Mouse (Mus musculus) heart, embryonic 14.5 days (tissue): ENCODE data around the gene Pop7. TPM values are rescaled to one million over a fixed set of nuclear protein-coding genes. Genes with fewer than 3 reads are reported as not detected.

Source experiments
- ATAC-seq: fragments of 200-750 bp; cut with Nextera tagmentation; 2 replicates; pipeline ENCODE4 v1.8.0; 2017; ENCODE audit warnings: low read depth, moderate TSS enrichment; ENCODE audit not compliant: insufficient number of reproducible peaks, insufficient read depth, low FRiP score
- H3K27ac ChIP-seq, 2 experiments: fragments of 200-500 bp in 1 of 2; fragments of 300-500 bp in 1 of 2; sonication (generic) in 1 of 2; replicated peaks in 1 of 2; 2 replicates each; pipeline ENCODE4 v1.5.1; 2012 to 2014; ENCODE audit warnings: low read depth in 2 of 2, low read length in 2 of 2, control low read depth in 1 of 2, mild to moderate bottlenecking in 1 of 2, mixed read lengths in 1 of 2; ENCODE audit not compliant: control insufficient read depth in 1 of 2, insufficient read depth in 1 of 2
- H3K27me3 ChIP-seq: fragments of 300-500 bp; sonication (generic); 2 replicates; pipeline ENCODE4 v1.6.1; 2014; ENCODE audit warnings: mild to moderate bottlenecking, low read length, control low read depth; ENCODE audit not compliant: control insufficient read depth, insufficient read depth
- H3K36me3 ChIP-seq: fragments of 300-500 bp; sonication (generic); 2 replicates; pipeline ENCODE4 v1.6.1; 2014; ENCODE audit warnings: mild to moderate bottlenecking, control low read depth, low read length, mixed read lengths; ENCODE audit not compliant: control insufficient read depth, insufficient read depth
- H3K4me1 ChIP-seq, 2 experiments: fragments of 200-500 bp in 1 of 2; fragments of 300-500 bp in 1 of 2; sonication (generic) in 1 of 2; 2 replicates each; pipeline ENCODE4 v1.6.1; 2012 to 2014; ENCODE audit warnings: low read length in 2 of 2, control low read depth in 1 of 2, mixed read lengths in 1 of 2; ENCODE audit not compliant: control insufficient read depth in 2 of 2, insufficient read depth in 2 of 2
- H3K4me2 ChIP-seq: fragments of 300-500 bp; sonication (generic); 2 replicates; pipeline ENCODE4 v1.6.1; 2014; ENCODE audit warnings: mild to moderate bottlenecking, low read length
- H3K4me3 ChIP-seq, 2 experiments: fragments of 200-500 bp in 1 of 2; fragments of 300-500 bp in 1 of 2; sonication (generic) in 1 of 2; 2 replicates each; pipeline ENCODE4 v1.5.1; 2012 to 2014; ENCODE audit warnings: low read length in 2 of 2, mild to moderate bottlenecking in 2 of 2, control low read depth in 1 of 2, low read depth in 1 of 2, moderate library complexity in 1 of 2; ENCODE audit not compliant: control insufficient read depth in 1 of 2, insufficient read depth in 1 of 2
- H3K9ac ChIP-seq: fragments of 300-500 bp; sonication (generic); 2 replicates; pipeline ENCODE4 v1.6.1; 2014; ENCODE audit warnings: mild to moderate bottlenecking, low read length
- H3K9me3 ChIP-seq: fragments of 300-500 bp; sonication (generic); 2 replicates; pipeline ENCODE4 v1.6.1; 2016; ENCODE audit warnings: low read length, control low read depth; ENCODE audit not compliant: control insufficient read depth
- WGBS: fragments of 180-500 bp; shearing (Covaris S2); extraction: QIAGEN DNeasy Blood & Tissue Kit; methylation state at CpG from one replicate; pipeline ENCODE4 v1.1.7; 2014; 5-methylcytosine and 5-hydroxymethylcytosine counted together
- microRNA-seq: library from miRNA; unstranded; fragments of <30 nt; microRNA quantifications from one replicate; pipeline ENCODE4, GENCODE M21; 2016
- polyA plus RNA-seq: library from polyadenylated mRNA; unstranded; fragments of >200 nt; fragmentation: Nextera tagmentation; extraction: Ambion mirVana; gene quantifications from 2 replicates; pipeline ENCODE4 v1.2.1, GENCODE M21; 2014

Pop7 gene
- polyA plus RNA-seq, 1 experiment from 2014 or later = 49.8 TPM

DNA sequence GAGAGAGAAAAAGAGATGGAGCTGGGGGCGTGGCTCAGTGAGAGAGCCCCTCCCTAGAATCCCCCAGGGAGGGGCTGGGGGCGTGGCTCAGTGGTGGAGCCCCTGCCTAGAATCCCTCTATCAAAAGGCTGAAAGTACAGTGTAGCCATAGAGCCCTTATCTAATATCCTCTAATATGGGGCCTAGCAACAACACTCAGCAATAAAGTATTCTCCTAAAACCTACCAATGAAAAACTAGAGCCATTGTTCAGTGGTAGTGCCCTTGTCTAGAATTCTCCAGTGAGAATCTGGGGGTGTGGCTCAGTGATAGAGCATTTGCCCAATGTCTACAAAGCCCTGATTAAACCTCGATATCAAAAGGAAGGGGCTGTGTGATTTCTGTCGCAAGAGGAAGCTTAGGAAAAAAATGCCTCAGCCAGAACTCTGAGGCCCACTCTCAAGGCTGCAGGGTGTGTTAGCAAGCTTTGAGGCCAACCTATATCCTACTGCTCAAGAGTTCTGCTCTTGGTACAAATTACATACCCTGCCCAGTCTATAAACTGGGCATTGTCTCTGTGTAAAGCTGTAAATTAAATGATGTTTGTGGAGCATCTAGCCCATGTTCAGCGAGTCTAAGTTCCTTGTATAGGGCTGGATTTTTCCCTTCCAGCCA lies 29.9 kb downstream of the Pop7 start:
- Histone ChIP-seq H3K27me3 (no peaks in the 10 kb centered on the region), H3K9me3 (no peaks in the 10 kb centered on the region), H3K4me3 (no peak overlapping the region), H3K36me3 (no peaks in the 10 kb centered on the region), H3K4me2 (no peak overlapping the region), H3K27ac (peak overlapping the region in 1 of 2 experiments; percentile 41; a peak in 2 of 4 replicates), H3K9ac (no peak overlapping the region), H3K4me1 (no peaks in the 10 kb centered on the region)
- WGBS = 54% methylated on average over 5 of the region's 5 CpGs
- ATAC-seq = peak; percentile 54

DNA sequence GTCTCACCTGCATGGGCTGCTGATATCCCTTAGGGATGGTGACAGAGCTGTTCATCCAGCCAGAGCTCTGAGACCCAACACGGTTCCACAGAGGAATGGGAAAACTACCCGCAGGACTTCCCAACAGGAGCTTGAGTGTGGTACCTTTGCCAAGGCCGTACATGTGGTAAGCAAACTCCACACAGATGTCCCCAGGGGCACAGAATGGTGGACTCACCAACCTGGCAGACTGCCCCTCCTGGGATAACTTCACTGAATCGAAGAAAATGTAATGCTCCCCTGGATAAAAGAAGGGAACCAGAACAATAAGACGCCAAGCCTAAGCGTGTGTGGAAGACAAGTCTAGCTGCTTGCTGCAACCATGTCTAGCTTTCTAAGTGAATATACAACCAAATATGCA lies 35.4 kb downstream of the Pop7 start:
- Histone ChIP-seq H3K27ac (no peak overlapping the region), H3K36me3 (no peaks in the 10 kb centered on the region), H3K4me3 (no peak overlapping the region), H3K4me2 (no peak overlapping the region), H3K9me3 (no peaks in the 10 kb centered on the region), H3K9ac (no peak overlapping the region), H3K27me3 (no peaks in the 10 kb centered on the region), H3K4me1 (no peaks in the 10 kb centered on the region)
- WGBS = 86% methylated on average over 6 of the region's 6 CpGs
- no peak for ATAC-seq

DNA sequence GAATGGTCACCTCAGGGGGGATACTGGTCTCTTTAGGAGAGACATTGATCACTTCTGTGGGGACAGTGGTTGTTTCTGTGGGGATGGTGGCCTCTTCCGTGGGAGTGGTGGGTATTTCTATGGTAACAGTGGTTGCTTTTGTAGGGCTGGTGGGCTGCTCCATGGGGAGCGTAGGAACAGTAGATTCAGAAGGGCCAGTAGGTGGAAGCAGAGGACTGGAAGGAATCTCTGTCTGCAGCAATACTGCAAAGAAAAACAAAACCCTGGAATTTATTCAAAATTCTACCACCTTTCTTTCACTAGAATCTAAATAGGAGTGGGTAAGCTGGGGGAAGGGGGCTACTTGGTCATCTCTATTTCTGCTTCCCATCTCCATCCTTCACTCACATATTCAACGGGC lies 37.3 kb downstream of the Pop7 start:
- H3K9ac ChIP-seq = no peak overlapping the region
- H3K27ac ChIP-seq = no peak overlapping the region
- whole genome bisulfite sequencing = 45% methylated on average over 3 of the region's 3 CpGs
- ATAC-seq = no peak
- no peak overlapping the region for H3K4me2 ChIP-seq
- no peaks in the 10 kb centered on the region for H3K9me3 ChIP-seq
- H3K27me3 ChIP-seq = no peaks in the 10 kb centered on the region
- H3K4me1 ChIP-seq = no peaks in the 10 kb centered on the region
- H3K36me3 ChIP-seq = no peaks in the 10 kb centered on the region
- no peak overlapping the region for H3K4me3 ChIP-seq

DNA sequence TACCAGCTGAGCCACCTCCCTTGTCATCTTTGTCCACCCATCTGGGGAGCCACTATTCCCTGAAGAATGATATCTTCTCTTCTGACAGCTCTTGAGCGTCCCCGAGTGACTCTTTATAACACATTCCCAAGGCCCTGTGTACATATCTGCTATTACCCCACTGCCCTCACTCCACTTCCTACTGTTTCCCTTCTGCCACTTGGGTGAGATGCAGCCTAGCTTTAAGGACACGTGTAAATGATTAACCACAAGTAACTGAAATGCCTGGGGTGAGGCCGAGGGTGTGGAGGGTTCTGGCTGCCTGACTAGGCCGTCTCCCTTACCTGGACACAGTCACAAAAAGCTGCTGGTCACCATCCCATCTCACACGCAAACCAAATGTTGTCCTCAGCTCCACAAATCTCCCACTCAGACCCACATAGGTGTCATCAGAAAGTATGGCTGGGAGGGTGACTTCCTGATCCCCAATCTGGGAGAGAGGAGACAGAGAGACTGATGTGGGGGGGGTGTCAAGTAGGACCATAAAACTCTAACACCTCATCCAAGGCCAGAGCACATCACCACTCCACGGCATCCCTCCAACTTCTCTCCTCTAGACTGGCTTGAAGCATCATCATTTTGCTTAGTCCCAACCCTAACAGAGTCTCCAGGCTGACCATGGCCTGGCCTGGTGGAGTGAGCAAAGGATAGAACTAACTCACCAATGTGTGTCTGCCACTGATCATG lies 46.3 kb downstream of the Pop7 start:
- no peak for ATAC-seq
- Histone ChIP-seq H3K9ac (no peak overlapping the region), H3K4me1 (no peaks in the 10 kb centered on the region), H3K4me2 (no peak overlapping the region), H3K27me3 (no peaks in the 10 kb centered on the region), H3K9me3 (no peaks in the 10 kb centered on the region), H3K36me3 (no peaks in the 10 kb centered on the region), H3K4me3 (no peak overlapping the region), H3K27ac (no peak overlapping the region)
- WGBS = 62% methylated on average over 7 of the region's 7 CpGs

DNA sequence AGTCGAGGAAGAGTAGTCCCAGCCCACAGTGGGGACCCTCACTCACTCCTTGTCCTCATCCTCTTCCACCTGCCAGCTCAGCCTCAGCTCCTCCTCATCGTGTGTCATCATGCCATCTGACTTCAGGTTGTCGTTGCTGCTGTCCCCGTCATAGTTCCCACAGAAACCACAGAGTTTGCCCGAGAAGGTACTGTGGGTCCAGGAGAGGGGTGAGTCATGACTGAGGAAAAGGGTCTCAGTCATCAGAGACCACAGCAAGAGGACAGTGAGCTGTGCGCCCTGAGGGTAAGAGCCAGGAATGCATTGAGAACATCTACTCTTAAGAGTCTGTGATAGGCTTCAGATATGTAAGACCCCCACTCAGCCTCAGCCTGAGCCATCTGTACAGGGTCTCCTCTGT lies 47.1 kb downstream of the Pop7 start:
- H3K36me3 ChIP-seq = no peaks in the 10 kb centered on the region
- H3K9ac ChIP-seq = no peak overlapping the region
- H3K9me3 ChIP-seq = no peaks in the 10 kb centered on the region
- H3K4me2 ChIP-seq = no peak overlapping the region
- WGBS = 70% methylated on average over 6 of the region's 6 CpGs
- H3K27me3 ChIP-seq = no peaks in the 10 kb centered on the region
- no peak overlapping the region for H3K4me3 ChIP-seq
- H3K27ac ChIP-seq = no peak overlapping the region
- H3K4me1 ChIP-seq = no peaks in the 10 kb centered on the region
- ATAC-seq = no peak

Small RNAs within 50 kb of the gene (microRNA-seq; reads per million reads assigned to microRNA genes)
- gene Mir6418 = not detected

Other genes starting within 250 kb of the Pop7 start
- gene Ache, start 215.0 kb downstream of the Pop7 start, polyA plus RNA-seq = 11.2 and 12.5 TPM in 2 replicates
- 7.1 and 7.4 TPM in 2 replicates for gene Ufsp1, start 207.9 kb downstream of the Pop7 start, polyA plus RNA-seq
- 58.6 and 69.9 TPM in 2 replicates for gene Srrt, start 194.8 kb downstream of the Pop7 start, polyA plus RNA-seq
- 32.3 and 38.9 TPM in 2 replicates for gene Trip6, start 188.1 kb downstream of the Pop7 start, polyA plus RNA-seq
- gene Slc12a9, start 168.9 kb downstream of the Pop7 start, polyA plus RNA-seq = 5.3 and 5.7 TPM in 2 replicates
- 38.2 and 40.5 TPM in 2 replicates for gene Ephb4, start 152.4 kb downstream of the Pop7 start, polyA plus RNA-seq
- gene Zan, start 25.5 kb downstream of the Pop7 start, polyA plus RNA-seq = 0.11 and 0.16 TPM in 2 replicates
- 8.7 and 9.6 TPM in 2 replicates for gene Gigyf1, start 16.0 kb upstream of the Pop7 start, polyA plus RNA-seq
- not detected in 2 replicates for gene Epo, start 30.7 kb upstream of the Pop7 start, polyA plus RNA-seq
- gene Gnb2, start 31.0 kb upstream of the Pop7 start, polyA plus RNA-seq = 296 and 340 TPM in 2 replicates
- gene Actl6b, start 51.0 kb upstream of the Pop7 start, polyA plus RNA-seq = 0.31 TPM in 1 of 2 replicates, not detected in the other
- gene Tfr2, start 67.3 kb upstream of the Pop7 start, polyA plus RNA-seq = 0.11 and 0.20 TPM in 2 replicates
- 22.7 and 23.1 TPM in 2 replicates for gene Mospd3, start 98.5 kb upstream of the Pop7 start, polyA plus RNA-seq
- gene Pcolce, start 111.3 kb upstream of the Pop7 start, polyA plus RNA-seq = 121 and 123 TPM in 2 replicates
- gene Fbxo24, start 126.5 kb upstream of the Pop7 start, polyA plus RNA-seq = 0.20 TPM in 1 of 2 replicates, not detected in the other
- 22.7 and 23.9 TPM in 2 replicates for gene Lrch4, start 126.6 kb upstream of the Pop7 start, polyA plus RNA-seq
- gene Gm20605, start 126.7 kb upstream of the Pop7 start, polyA plus RNA-seq = 5.2 and 5.6 TPM in 2 replicates
- 4.3 and 4.6 TPM in 2 replicates for gene Sap25, start 138.8 kb upstream of the Pop7 start, polyA plus RNA-seq
- gene Irs3, start 143.2 kb upstream of the Pop7 start, polyA plus RNA-seq = 0.11 TPM in 2 replicates
- 10.7 and 12.1 TPM in 2 replicates for gene Agfg2, start 182.2 kb upstream of the Pop7 start, polyA plus RNA-seq
- gene Nyap1, start 239.1 kb upstream of the Pop7 start, polyA plus RNA-seq = 0.57 and 1.00 TPM in 2 replicates
- 144 and 147 TPM in 2 replicates for gene Tsc22d4, start 243.2 kb upstream of the Pop7 start, polyA plus RNA-seq